Mouse (Mus musculus): ENCODE measurements around the gene Pik3r2. TPM values are rescaled to one million over a fixed set of nuclear protein-coding genes. Genes with fewer than 3 reads are reported as not detected.

The Pik3r2 gene
- polyA plus RNA-seq, 1 experiment, result 130 TPM

- peak; percentile 5 for TF ChIP-seq TCF3 (IDR thresholded peaks at IDR 0.05; ENCODE audit: insufficient read length, low read depth)
- TF ChIP-seq CEBPB (IDR thresholded peaks at IDR 0.05; ENCODE audit: insufficient read depth, poor library complexity, severe bottlenecking), result no peak
- peak in 2 of 3 experiments; percentile 66 to 93 for TF ChIP-seq MYOD1 (IDR thresholded peaks at IDR 0.05; ENCODE audit: control insufficient read depth in 1 of 3, insufficient read length in 2 of 3, low read depth in 2 of 3)
- no peak for TF ChIP-seq POLR2AphosphoS2 (IDR thresholded peaks at IDR 0.05; ENCODE audit: insufficient read length, low read depth)
- no peak for TF ChIP-seq POLR2A (IDR thresholded peaks at IDR 0.05; ENCODE audit: insufficient read length, low read depth)
- TF ChIP-seq SRF (IDR thresholded peaks at IDR 0.05; ENCODE audit: control insufficient read depth, insufficient read length, low read depth), result no peak
- TF ChIP-seq TCF12 (IDR thresholded peaks at IDR 0.05; ENCODE audit: insufficient read depth, poor library complexity, severe bottlenecking), result peak; percentile 58
- peak; percentile 77 for TF ChIP-seq REST (IDR thresholded peaks at IDR 0.05; ENCODE audit: insufficient read depth, insufficient read length)
- no peak for TF ChIP-seq MAX (IDR thresholded peaks at IDR 0.05; ENCODE audit: low read depth)
- TF ChIP-seq USF1 (IDR thresholded peaks at IDR 0.05; ENCODE audit: low read depth), result no peak
- TF ChIP-seq E2F4 (IDR thresholded peaks at IDR 0.05; ENCODE audit: insufficient read depth), result no peak
- peak in 2 of 3 experiments; percentile 76 to 94 for TF ChIP-seq MYOG (IDR thresholded peaks at IDR 0.05; ENCODE audit: control insufficient read depth in 1 of 3, insufficient read depth in 1 of 3, insufficient read length in 2 of 3, low read depth in 2 of 3)
These were observed 25.3 kb upstream of the Pik3r2 start for GRCm38 (mm10) chr8:70801830-70802229.

GRCm38 (mm10) chr8:70801156-70801555, 24.6 kb upstream of the Pik3r2 start:
- peak; percentile 47 to 91 (median 79) for TF ChIP-seq MYOG (IDR thresholded peaks at IDR 0.05; ENCODE audit: control insufficient read depth in 1 of 3, insufficient read depth in 1 of 3, insufficient read length in 2 of 3, low read depth in 2 of 3)
- no peak for TF ChIP-seq CEBPB (IDR thresholded peaks at IDR 0.05; ENCODE audit: insufficient read depth, poor library complexity, severe bottlenecking)
- TF ChIP-seq MYOD1 (IDR thresholded peaks at IDR 0.05; ENCODE audit: control insufficient read depth in 1 of 3, insufficient read length in 2 of 3, low read depth in 2 of 3), result peak in 2 of 3 experiments; percentile 73 to 90
- no peak for TF ChIP-seq USF1 (IDR thresholded peaks at IDR 0.05; ENCODE audit: low read depth)
- no peak for TF ChIP-seq REST (IDR thresholded peaks at IDR 0.05; ENCODE audit: insufficient read depth, insufficient read length)
- no peak for TF ChIP-seq POLR2AphosphoS2 (IDR thresholded peaks at IDR 0.05; ENCODE audit: insufficient read length, low read depth)
- TF ChIP-seq TCF12 (IDR thresholded peaks at IDR 0.05; ENCODE audit: insufficient read depth, poor library complexity, severe bottlenecking), result peak; percentile 2
- peak; percentile 62 for TF ChIP-seq TCF3 (IDR thresholded peaks at IDR 0.05; ENCODE audit: insufficient read length, low read depth)
- TF ChIP-seq E2F4 (IDR thresholded peaks at IDR 0.05; ENCODE audit: insufficient read depth), result no peak
- TF ChIP-seq POLR2A (IDR thresholded peaks at IDR 0.05; ENCODE audit: insufficient read length, low read depth), result no peak
- no peak for TF ChIP-seq SRF (IDR thresholded peaks at IDR 0.05; ENCODE audit: control insufficient read depth, insufficient read length, low read depth)
- TF ChIP-seq MAX (IDR thresholded peaks at IDR 0.05; ENCODE audit: low read depth), result no peak

More at GRCm38 (mm10) chr8:70801830-70802229, 25.3 kb upstream of the Pik3r2 start:
- no peaks in the 10 kb centered on the region for H3K27me3 ChIP-seq (ENCODE audit: control insufficient read depth, insufficient read depth, insufficient read length)
- no peak overlapping the region for H3ac ChIP-seq (ENCODE audit: control insufficient read depth, insufficient read length)
- peak overlapping the region; percentile 50 for H3K4me2 ChIP-seq (ENCODE audit: low read depth)
- H3K36me3 ChIP-seq (ENCODE audit: control insufficient read depth, insufficient read depth), result no peaks in the 10 kb centered on the region
- no peak overlapping the region for H3K4me3 ChIP-seq
- no peaks in the 10 kb centered on the region for H3K79me2 ChIP-seq (ENCODE audit: control insufficient read depth, insufficient read depth)

GRCm38 (mm10) chr8:70800648-70801047, 24.1 kb upstream of the Pik3r2 start:
- Histone ChIP-seq H3K27me3 (ENCODE audit: control insufficient read depth, insufficient read depth, insufficient read length) (no peaks in the 10 kb centered on the region), H3ac (ENCODE audit: control insufficient read depth, insufficient read length) (no peak overlapping the region), H3K4me3 (no peak overlapping the region), H3K79me2 (ENCODE audit: control insufficient read depth, insufficient read depth) (no peaks in the 10 kb centered on the region), H3K36me3 (ENCODE audit: control insufficient read depth, insufficient read depth) (no peaks in the 10 kb centered on the region), H3K4me2 (ENCODE audit: low read depth) (peak overlapping the region; percentile 50)
- TF ChIP-seq TCF12 (IDR thresholded peaks at IDR 0.05; ENCODE audit: insufficient read depth, poor library complexity, severe bottlenecking) (no peak), USF1 (IDR thresholded peaks at IDR 0.05; ENCODE audit: low read depth) (no peak), SRF (IDR thresholded peaks at IDR 0.05; ENCODE audit: control insufficient read depth, insufficient read length, low read depth) (no peak), MYOD1 (IDR thresholded peaks at IDR 0.05; ENCODE audit: control insufficient read depth in 1 of 3, insufficient read length in 2 of 3, low read depth in 2 of 3) (no peak), POLR2A (IDR thresholded peaks at IDR 0.05; ENCODE audit: insufficient read length, low read depth) (no peak), MAX (IDR thresholded peaks at IDR 0.05; ENCODE audit: low read depth) (no peak), REST (IDR thresholded peaks at IDR 0.05; ENCODE audit: insufficient read depth, insufficient read length) (no peak), TCF3 (IDR thresholded peaks at IDR 0.05; ENCODE audit: insufficient read length, low read depth) (no peak), CEBPB (IDR thresholded peaks at IDR 0.05; ENCODE audit: insufficient read depth, poor library complexity, severe bottlenecking) (no peak), MYOG (IDR thresholded peaks at IDR 0.05; ENCODE audit: control insufficient read depth in 1 of 3, insufficient read depth in 1 of 3, insufficient read length in 2 of 3, low read depth in 2 of 3) (no peak)

More at GRCm38 (mm10) chr8:70801156-70801555, 24.6 kb upstream of the Pik3r2 start:
- Histone ChIP-seq H3ac (ENCODE audit: control insufficient read depth, insufficient read length) (no peak overlapping the region), H3K36me3 (ENCODE audit: control insufficient read depth, insufficient read depth) (no peaks in the 10 kb centered on the region), H3K4me3 (no peak overlapping the region), H3K79me2 (ENCODE audit: control insufficient read depth, insufficient read depth) (no peaks in the 10 kb centered on the region), H3K4me2 (ENCODE audit: low read depth) (peak overlapping the region; percentile 50), H3K27me3 (ENCODE audit: control insufficient read depth, insufficient read depth, insufficient read length) (no peaks in the 10 kb centered on the region)

GRCm38 (mm10) chr8:70798281-70798680, 21.8 kb upstream of the Pik3r2 start:
- H3K4me3 ChIP-seq, result peak overlapping the region; percentile 41
- no peak for TF ChIP-seq MYOG (IDR thresholded peaks at IDR 0.05; ENCODE audit: control insufficient read depth in 1 of 3, insufficient read depth in 1 of 3, insufficient read length in 2 of 3, low read depth in 2 of 3)
- TF ChIP-seq POLR2A (IDR thresholded peaks at IDR 0.05; ENCODE audit: insufficient read length, low read depth), result no peak
- TF ChIP-seq TCF12 (IDR thresholded peaks at IDR 0.05; ENCODE audit: insufficient read depth, poor library complexity, severe bottlenecking), result no peak
- no peak for TF ChIP-seq E2F4 (IDR thresholded peaks at IDR 0.05; ENCODE audit: insufficient read depth)
- no peak for TF ChIP-seq POLR2AphosphoS2 (IDR thresholded peaks at IDR 0.05; ENCODE audit: insufficient read length, low read depth)
- no peak overlapping the region for H3ac ChIP-seq (ENCODE audit: control insufficient read depth, insufficient read length)
- H3K79me2 ChIP-seq (ENCODE audit: control insufficient read depth, insufficient read depth), result no peaks in the 10 kb centered on the region
- peak overlapping the region; percentile 86 for H3K4me2 ChIP-seq (ENCODE audit: low read depth)
- H3K36me3 ChIP-seq (ENCODE audit: control insufficient read depth, insufficient read depth), result no peaks in the 10 kb centered on the region
- H3K27me3 ChIP-seq (ENCODE audit: control insufficient read depth, insufficient read depth, insufficient read length), result no peaks in the 10 kb centered on the region
